Mouse (Mus musculus) heart, adult 2 months (tissue): Measurements from ENCODE around the gene Sh3kbp1.

Experiments
- CTCF ChIP-seq: fragments of 200-600 bp; IDR thresholded peaks from 2 replicates; pipeline ENCODE4 v1.8.1; 2022; ENCODE audit warnings: antibody characterized with exemption, mild to moderate bottlenecking, moderate library complexity
- EP300 ChIP-seq: fragments of 200-500 bp; IDR thresholded peaks from 2 replicates; pipeline ENCODE4 v1.6.1; 2011; ENCODE audit warnings: low read depth, low read length, control low read depth; ENCODE audit not compliant: insufficient read depth

- TF ChIP-seq CTCF (no peak), EP300 (no peak)
Observed at GRCm38 (mm10) chrX:159953546-159954429, 326.7 kb downstream of the Sh3kbp1 start.
